Mouse (Mus musculus) right cerebral cortex, adult 18-20 months (tissue): Measurements from ENCODE around the gene Kcnip4.

Experiments used
- DNase-seq: peaks from one replicate; pipeline ENCODE4 v3.0.0; 2022; ENCODE audit warnings: mixed read lengths

Gene Kcnip4

DNA sequence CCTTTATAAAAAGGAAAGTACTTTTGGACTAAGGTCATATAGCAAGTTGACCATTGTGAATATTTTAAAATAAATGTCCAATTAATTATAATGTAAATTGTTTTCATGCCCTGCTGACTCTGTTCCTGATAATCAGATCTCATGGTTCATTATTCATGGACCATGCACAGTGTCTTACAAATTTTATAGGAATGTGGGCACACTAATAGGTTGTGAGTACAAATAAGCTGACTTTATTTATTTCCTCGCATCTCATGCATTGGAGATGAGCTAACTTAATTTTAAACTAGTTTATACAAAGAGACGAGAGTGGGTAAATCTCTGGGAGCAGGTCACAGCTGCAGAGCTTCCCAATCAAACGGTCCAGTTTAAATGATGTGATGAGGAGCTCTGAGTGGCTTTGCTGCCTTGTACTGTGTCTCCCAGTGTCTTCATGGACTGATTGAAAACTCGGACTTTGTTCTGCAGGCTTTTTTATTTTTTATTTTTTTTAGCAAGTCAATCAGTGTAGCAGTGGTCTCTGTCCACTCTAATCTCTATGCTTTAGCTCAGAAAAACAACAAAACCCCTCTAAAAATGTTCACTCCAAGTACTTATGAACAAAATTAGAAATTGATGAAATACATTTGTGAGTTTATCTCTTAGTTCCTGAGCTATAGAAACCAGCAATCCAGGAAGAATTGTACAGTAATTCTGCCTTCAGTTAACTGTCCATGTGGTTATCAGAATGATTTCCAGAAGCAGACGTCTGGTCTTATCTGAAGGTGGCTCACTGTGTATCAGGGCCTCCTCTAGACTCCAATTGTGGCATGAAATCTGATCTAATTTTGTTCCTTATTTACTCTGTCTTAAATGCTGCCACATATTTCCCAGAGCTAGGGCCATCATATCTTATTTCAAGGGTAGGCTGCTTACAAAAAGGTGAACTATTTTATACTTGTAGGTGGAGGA lies 979.6 kb downstream of the Kcnip4 start:
- no peak for DNase-seq

DNA sequence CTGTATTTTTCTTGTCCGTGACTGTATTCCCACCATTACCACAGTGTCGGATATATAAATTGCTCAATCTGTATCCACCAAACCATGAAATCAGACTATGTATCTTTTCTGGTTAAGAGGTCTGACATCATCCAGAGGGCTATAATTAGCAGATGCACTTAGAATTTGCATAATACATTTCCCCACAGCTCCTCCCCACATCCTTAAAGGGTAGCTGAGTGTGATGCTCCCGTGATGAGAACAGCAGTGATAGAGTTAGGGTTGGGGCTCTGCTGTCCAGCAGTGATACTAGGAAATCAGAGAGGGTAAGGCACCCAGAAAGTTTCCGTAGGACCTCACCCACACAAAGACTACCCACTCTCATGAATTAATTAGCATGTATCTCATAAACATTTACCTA lies 1006.7 kb downstream of the Kcnip4 start:
- DNase-seq, result no peak

GRCm38 (mm10) chr5:48513354-48513753 lies 1011.4 kb downstream of the Kcnip4 start:
- no peak for DNase-seq

DNA sequence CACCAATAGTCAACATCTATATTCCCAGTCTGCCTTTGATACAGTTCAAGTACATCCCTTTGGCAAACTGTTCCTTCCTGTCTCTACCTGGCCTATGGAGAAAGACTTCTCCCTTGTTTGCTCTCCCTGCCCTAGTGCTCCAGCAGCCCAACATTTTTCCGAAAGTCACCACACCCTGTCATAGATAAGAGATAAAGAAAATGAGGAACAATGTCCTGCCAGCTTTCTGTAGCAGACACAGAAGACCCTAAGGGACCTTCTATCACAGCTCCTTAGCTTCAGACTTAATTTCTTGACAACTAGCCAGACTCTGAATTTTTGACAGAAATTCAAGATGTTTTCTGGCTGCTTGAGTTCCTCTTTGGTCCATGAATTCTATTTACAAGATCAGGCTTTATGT lies 1013.4 kb downstream of the Kcnip4 start:
- DNase-seq, result no peak

- DNase-seq, result no peak
These were observed 1014.5 kb downstream of the Kcnip4 start for GRCm38 (mm10) chr5:48510241-48510640.

DNA sequence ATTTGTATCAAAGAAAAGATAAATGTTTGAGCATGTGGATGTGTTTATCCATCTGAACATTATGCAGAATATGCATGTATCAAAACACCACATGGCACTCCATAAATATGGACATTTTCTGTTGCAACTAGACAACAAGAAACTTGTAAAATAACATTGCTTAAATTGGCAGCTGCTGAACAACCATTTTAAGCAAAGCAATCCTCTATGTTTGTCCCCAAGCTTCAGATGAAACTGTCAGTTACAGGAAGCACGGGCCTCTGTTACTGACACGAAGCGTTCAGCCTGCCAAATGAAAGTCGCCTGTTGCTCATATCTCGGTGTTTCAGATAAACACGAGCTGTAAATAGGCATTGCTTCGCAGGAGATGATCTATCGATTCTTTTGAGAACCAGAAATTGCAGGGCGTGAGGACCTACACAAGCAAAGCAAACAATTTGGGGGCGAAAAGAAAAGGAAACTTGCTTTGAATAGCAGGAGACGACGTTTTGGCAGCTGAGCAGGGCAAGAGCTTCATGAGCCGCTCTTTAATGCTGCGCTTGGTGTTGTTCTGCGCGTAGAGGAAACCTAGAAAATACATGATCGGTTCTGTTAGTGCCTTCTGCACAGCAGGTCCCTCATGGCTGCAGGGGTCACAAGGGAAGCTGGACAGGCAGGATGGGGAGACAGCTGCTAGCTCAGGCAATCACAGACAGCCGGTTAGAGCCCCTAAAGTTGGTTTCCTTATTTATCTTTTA lies 1015.3 kb downstream of the Kcnip4 start:
- DNase-seq, result no peak

- no peak for DNase-seq
These were observed 1021.6 kb downstream of the Kcnip4 start for GRCm38 (mm10) chr5:48503094-48503493.

GRCm38 (mm10) chr5:48502442-48502841 lies 1022.3 kb downstream of the Kcnip4 start:
- DNase-seq, result no peak

- no peak for DNase-seq
These were observed 1024.5 kb downstream of the Kcnip4 start for GRCm38 (mm10) chr5:48500204-48500603.

GRCm38 (mm10) chr5:48490864-48491477 lies 1033.7 kb downstream of the Kcnip4 start:
- no peak for DNase-seq

DNA sequence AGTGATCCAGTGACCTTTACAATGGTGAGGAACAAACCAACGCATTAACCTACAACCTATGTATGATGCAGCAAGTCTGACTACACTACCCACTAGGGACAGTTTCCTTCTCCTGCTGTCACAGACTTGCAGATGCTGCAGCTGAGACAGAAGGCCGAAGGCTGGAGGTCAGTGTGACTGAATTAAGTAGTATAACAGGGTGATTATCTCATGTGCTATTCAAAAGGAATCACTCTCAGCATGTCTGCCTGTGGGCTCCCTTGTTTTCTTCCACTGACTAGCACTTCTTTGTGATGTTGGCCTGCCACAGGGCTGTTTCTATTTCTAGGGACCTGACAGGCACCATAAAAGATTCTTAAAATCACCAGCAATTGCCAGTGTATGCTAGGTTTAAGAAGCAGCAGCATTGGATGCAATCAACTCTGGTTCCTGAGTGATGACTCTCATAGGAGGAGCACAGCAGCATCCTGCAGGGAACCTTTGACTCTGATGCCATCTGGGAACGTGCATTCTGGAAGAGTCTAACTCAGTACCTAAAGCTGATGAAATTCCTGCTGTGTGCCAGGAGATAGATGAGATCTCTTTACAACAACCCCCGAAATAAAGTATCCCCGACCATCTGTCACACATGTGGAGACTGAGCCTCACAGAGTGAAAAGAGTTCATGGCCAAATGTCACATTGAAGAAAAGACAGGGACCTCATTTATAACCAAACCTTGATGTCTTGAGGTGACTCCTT lies 1035.0 kb downstream of the Kcnip4 start:
- no peak for DNase-seq

GRCm38 (mm10) chr5:48483112-48483511 lies 1041.6 kb downstream of the Kcnip4 start:
- DNase-seq, result no peak

- no peak for DNase-seq
These were observed 1064.5 kb downstream of the Kcnip4 start for GRCm38 (mm10) chr5:48460221-48460620.

- DNase-seq, result no peak
These were observed 1075.8 kb downstream of the Kcnip4 start for GRCm38 (mm10) chr5:48448888-48449287.

- peak; percentile 46 for DNase-seq
These were observed 1094.2 kb downstream of the Kcnip4 start for GRCm38 (mm10) chr5:48430459-48430858.

DNA sequence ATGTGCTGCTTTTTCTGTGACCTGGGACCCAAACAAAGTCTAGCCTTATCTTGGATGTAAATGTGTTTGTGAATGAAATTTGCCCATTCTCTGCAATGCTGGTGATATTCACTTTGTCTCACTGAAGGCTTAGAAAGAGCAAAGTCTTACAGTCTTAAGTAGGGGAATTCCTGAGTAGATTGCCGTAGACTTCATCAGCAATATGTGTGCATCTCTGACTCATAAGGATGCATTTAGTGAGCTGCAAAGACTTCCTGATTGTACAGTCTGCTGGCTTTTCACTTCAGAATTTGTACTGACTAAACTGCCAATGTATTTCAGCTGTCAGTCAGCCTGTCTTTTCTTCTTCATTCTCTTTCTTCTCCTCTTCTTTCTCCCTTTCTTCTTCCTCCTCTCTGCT lies 1102.8 kb downstream of the Kcnip4 start:
- DNase-seq, result no peak

- no peak for DNase-seq
These were observed 1105.0 kb downstream of the Kcnip4 start for GRCm38 (mm10) chr5:48419741-48420140.

DNA sequence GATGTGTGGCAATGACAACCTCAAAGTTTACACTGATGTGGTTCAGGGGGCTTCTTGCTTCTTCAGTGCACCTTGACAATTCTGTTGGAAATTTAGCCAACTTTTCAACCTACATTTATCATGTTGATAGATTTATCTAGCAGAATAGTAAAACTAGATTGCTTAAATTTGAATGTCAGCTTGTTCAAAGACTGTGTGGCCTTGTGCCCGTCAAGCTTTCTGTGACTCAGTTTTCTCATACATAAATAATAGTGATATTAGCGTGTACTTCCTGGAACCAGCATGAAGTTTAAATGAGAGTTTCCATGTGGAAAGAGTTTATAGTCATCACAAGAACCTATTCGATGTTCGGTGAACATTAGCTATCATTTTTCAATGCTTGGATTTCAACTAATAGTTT lies 1112.4 kb downstream of the Kcnip4 start:
- no peak for DNase-seq

DNA sequence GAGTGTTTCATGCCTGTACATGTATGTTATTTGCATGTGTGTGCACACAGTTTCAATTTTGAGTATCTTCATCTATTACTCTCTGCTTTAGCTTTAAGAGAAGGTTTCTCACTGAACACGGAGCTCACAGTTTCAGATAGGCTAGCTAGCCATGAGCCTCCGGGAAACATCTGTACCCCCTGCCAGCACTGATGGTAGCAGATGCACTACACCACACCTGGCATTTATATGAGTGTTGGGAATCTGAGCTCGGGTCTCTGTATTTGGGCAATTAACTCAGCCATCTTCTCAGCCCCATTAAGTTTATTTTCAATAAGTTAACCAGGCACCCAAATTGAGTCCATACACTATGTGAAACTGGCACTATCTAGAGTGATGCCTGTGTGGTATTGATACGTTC lies 1113.2 kb downstream of the Kcnip4 start:
- DNase-seq, result no peak

- DNase-seq, result no peak
These were observed 1114.4 kb downstream of the Kcnip4 start for GRCm38 (mm10) chr5:48410348-48410747.

DNA sequence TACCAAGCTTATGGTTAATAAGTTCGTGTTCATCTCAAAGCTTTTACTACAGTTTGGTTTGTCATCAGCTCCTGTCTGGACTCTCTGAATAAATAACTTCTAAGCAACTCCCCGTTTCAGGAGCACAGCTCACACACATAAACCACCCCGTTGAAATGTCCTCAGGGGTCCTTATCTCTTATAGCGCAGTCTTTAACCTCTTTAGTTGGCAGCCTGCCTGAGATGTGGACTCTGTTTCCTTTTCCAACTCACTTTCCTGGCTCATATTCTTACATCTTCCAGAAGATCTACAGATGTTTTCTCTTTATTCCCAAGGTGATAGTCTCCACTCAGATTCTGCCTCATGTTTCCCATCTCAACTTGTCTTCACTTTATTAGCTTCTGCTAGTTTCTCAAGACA lies 1116.4 kb downstream of the Kcnip4 start:
- DNase-seq, result no peak

DNA sequence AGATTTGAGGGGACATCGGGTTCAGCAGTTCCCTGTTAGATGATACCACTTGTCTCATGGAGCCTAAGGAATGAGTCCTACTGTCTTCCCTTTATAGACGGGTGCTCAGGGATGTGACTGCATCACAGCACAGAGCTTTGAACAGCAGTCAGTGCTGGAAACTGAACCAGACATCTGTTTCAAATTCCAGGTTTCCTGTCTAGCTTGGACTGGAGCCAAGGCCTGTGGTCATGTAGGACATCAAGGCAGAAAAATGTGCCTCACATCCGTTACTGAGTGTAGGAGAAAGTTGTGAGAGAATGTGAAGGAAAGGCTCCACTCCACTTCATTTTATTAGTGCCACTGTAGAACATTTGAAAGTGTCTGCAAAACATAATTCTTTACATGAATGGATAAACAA lies 1122.2 kb downstream of the Kcnip4 start:
- DNase-seq, result no peak
